Mouse (Mus musculus) lung, embryonic 16.5 days (tissue): ENCODE measurements at regions not wholly inside any gene's neighbourhood (a gene's known extent, or its start where the extent isn't known, plus 50 kb on each side); places are given as distances from the start of the nearest gene placed in this dataset.

Experiments
- ATAC-seq: fragments of 200-750 bp; cut with Nextera tagmentation; 2 replicates; pipeline ENCODE4 v1.8.0; 2017; ENCODE audit warnings: low read depth, mild to moderate bottlenecking, moderate library complexity
- H3K27ac ChIP-seq: fragments of 300-500 bp; sonication (generic); 2 replicates; pipeline ENCODE4 v1.5.1; 2014; ENCODE audit warnings: mild to moderate bottlenecking, control low read depth, low read length
- H3K27me3 ChIP-seq: fragments of 300-500 bp; sonication (generic); 2 replicates; pipeline ENCODE4 v1.6.1; 2014; ENCODE audit warnings: low read depth, low read length, mixed read lengths; ENCODE audit not compliant: control insufficient read depth, insufficient read depth
- H3K36me3 ChIP-seq: fragments of 300-500 bp; sonication (generic); 2 replicates; pipeline ENCODE4 v1.6.1; 2014; ENCODE audit warnings: low read length; ENCODE audit not compliant: control insufficient read depth, insufficient read depth
- H3K4me1 ChIP-seq: fragments of 300-500 bp; sonication (generic); replicated peaks from 2 replicates; pipeline ENCODE4 v1.6.1; 2014; ENCODE audit warnings: low read length, mixed read lengths; ENCODE audit not compliant: control insufficient read depth, insufficient read depth
- H3K4me2 ChIP-seq: fragments of 300-500 bp; sonication (generic); 2 replicates; pipeline ENCODE4 v1.6.1; 2014; ENCODE audit warnings: low read depth, low read length, control low read depth
- H3K4me3 ChIP-seq: fragments of 300-500 bp; sonication (generic); 2 replicates; pipeline ENCODE4 v1.5.1; 2014; ENCODE audit warnings: mild to moderate bottlenecking, low read length, control low read depth
- H3K9ac ChIP-seq: fragments of 300-500 bp; sonication (generic); 2 replicates; pipeline ENCODE4 v1.6.1; 2014; ENCODE audit warnings: low read length, control low read depth
- H3K9me3 ChIP-seq: fragments of 300-500 bp; sonication (generic); 2 replicates; pipeline ENCODE4 v1.6.1; 2016; ENCODE audit warnings: low read length; ENCODE audit not compliant: control insufficient read depth
- WGBS: fragments of 180-500 bp; shearing (Covaris S2); extraction: QIAGEN DNeasy Blood & Tissue Kit; methylation state at CpG from one replicate; pipeline ENCODE4 v1.1.7; 2014; 5-methylcytosine and 5-hydroxymethylcytosine counted together

- Histone ChIP-seq H3K4me1 (no peaks in the 10 kb centered on the region), H3K27ac (no peak overlapping the region), H3K9ac (no peak overlapping the region), H3K4me3 (no peak overlapping the region), H3K36me3 (no peaks in the 10 kb centered on the region), H3K4me2 (no peak overlapping the region), H3K9me3 (no peaks in the 10 kb centered on the region), H3K27me3 (no peaks in the 10 kb centered on the region)
- ATAC-seq, result no peak
- 70% methylated on average over 4 of the region's 4 CpGs for WGBS
Observed at GRCm38 (mm10) chr16:15220961-15221547, 96.2 kb upstream of the Gm21897 start.

- no peak overlapping the region for H3K9ac ChIP-seq
- H3K27me3 ChIP-seq, result no peaks in the 10 kb centered on the region
- no peak overlapping the region for H3K4me3 ChIP-seq
- no peaks in the 10 kb centered on the region for H3K36me3 ChIP-seq
- H3K4me1 ChIP-seq, result no peaks in the 10 kb centered on the region
- no peak overlapping the region for H3K27ac ChIP-seq
- H3K4me2 ChIP-seq, result no peak overlapping the region
- ATAC-seq, result no peak
- H3K9me3 ChIP-seq, result no peaks in the 10 kb centered on the region
Observed at GRCm38 (mm10) chr16:15237836-15238235, 79.4 kb upstream of the Gm21897 start.

- Histone ChIP-seq H3K27ac (no peak overlapping the region), H3K4me3 (no peak overlapping the region), H3K9me3 (no peaks in the 10 kb centered on the region), H3K36me3 (no peaks in the 10 kb centered on the region), H3K4me2 (no peak overlapping the region), H3K27me3 (no peaks in the 10 kb centered on the region), H3K4me1 (no peaks in the 10 kb centered on the region), H3K9ac (no peak overlapping the region)
- ATAC-seq, result no peak
Observed at GRCm38 (mm10) chr16:15238449-15238848, 78.8 kb upstream of the Gm21897 start.

- H3K4me2 ChIP-seq, result no peak overlapping the region
- H3K9me3 ChIP-seq, result no peaks in the 10 kb centered on the region
- H3K4me1 ChIP-seq, result peaks cover 6% of the 10 kb centered on the region
- H3K4me3 ChIP-seq, result no peak overlapping the region
- no peak overlapping the region for H3K9ac ChIP-seq
- H3K27me3 ChIP-seq, result no peaks in the 10 kb centered on the region
- no peaks in the 10 kb centered on the region for H3K36me3 ChIP-seq
- ATAC-seq, result no peak
- H3K27ac ChIP-seq, result no peak overlapping the region
Observed at GRCm38 (mm10) chr16:15250186-15250585, 67.1 kb upstream of the Gm21897 start.

- Histone ChIP-seq H3K4me3 (no peak overlapping the region), H3K9ac (no peak overlapping the region), H3K27ac (no peak overlapping the region), H3K4me2 (no peak overlapping the region), H3K9me3 (no peaks in the 10 kb centered on the region), H3K36me3 (no peaks in the 10 kb centered on the region), H3K4me1 (peaks cover 6% of the 10 kb centered on the region), H3K27me3 (no peaks in the 10 kb centered on the region)
- peak; percentile 61 for ATAC-seq
- WGBS, result 52% methylated on average over 2 of the region's 2 CpGs
Observed at GRCm38 (mm10) chr16:15251686-15252085, 65.6 kb upstream of the Gm21897 start.

- Histone ChIP-seq H3K9me3 (no peaks in the 10 kb centered on the region), H3K27me3 (no peaks in the 10 kb centered on the region), H3K27ac (peak overlapping the region; percentile 71), H3K4me1 (peaks cover 6% of the 10 kb centered on the region), H3K4me2 (no peak overlapping the region), H3K36me3 (no peaks in the 10 kb centered on the region), H3K9ac (no peak overlapping the region), H3K4me3 (no peak overlapping the region)
- peak; percentile 83 for ATAC-seq
- 61% methylated on average over 6 of the region's 6 CpGs for WGBS
Observed at GRCm38 (mm10) chr16:15252666-15253347, 64.5 kb upstream of the Gm21897 start.

- Histone ChIP-seq H3K4me2 (no peak overlapping the region), H3K36me3 (no peaks in the 10 kb centered on the region), H3K9ac (no peak overlapping the region), H3K27ac (peak overlapping the region; percentile 71), H3K9me3 (no peaks in the 10 kb centered on the region), H3K27me3 (no peaks in the 10 kb centered on the region), H3K4me1 (peaks cover 6% of the 10 kb centered on the region), H3K4me3 (no peak overlapping the region)
- 34% methylated on average over 3 of the region's 3 CpGs for whole genome bisulfite sequencing
- ATAC-seq, result peak; percentile 87
Observed at GRCm38 (mm10) chr16:15253348-15253693, 63.9 kb upstream of the Gm21897 start.

- Histone ChIP-seq H3K27me3 (no peaks in the 10 kb centered on the region), H3K36me3 (no peaks in the 10 kb centered on the region), H3K9ac (no peak overlapping the region), H3K27ac (no peak overlapping the region), H3K9me3 (no peaks in the 10 kb centered on the region), H3K4me2 (no peak overlapping the region), H3K4me1 (peaks cover 15% of the 10 kb centered on the region), H3K4me3 (no peak overlapping the region)
- WGBS, result 68% methylated on average over 2 of the region's 2 CpGs
- no peak for ATAC-seq
Observed at GRCm38 (mm10) chr16:15254669-15255068, 62.6 kb upstream of the Gm21897 start.

- peaks cover 13% of the 10 kb centered on the region for H3K4me1 ChIP-seq
- peak; percentile 54; the same call in 1 of the 2 replicates for ATAC-seq
- no peaks in the 10 kb centered on the region for H3K27me3 ChIP-seq
- H3K4me2 ChIP-seq, result no peak overlapping the region
- H3K27ac ChIP-seq, result peak overlapping the region; percentile 46
- 47% methylated on average over 6 of the region's 6 CpGs for WGBS
- H3K9ac ChIP-seq, result no peak overlapping the region; the same call in 1 of the 2 replicates
- H3K4me3 ChIP-seq, result no peak overlapping the region
- no peaks in the 10 kb centered on the region for H3K9me3 ChIP-seq
- no peaks in the 10 kb centered on the region for H3K36me3 ChIP-seq
Observed at GRCm38 (mm10) chr16:15259474-15259873, 57.8 kb upstream of the Gm21897 start.
